Mouse (Mus musculus): ENCODE measurements around the gene Slc7a15.

DNA sequence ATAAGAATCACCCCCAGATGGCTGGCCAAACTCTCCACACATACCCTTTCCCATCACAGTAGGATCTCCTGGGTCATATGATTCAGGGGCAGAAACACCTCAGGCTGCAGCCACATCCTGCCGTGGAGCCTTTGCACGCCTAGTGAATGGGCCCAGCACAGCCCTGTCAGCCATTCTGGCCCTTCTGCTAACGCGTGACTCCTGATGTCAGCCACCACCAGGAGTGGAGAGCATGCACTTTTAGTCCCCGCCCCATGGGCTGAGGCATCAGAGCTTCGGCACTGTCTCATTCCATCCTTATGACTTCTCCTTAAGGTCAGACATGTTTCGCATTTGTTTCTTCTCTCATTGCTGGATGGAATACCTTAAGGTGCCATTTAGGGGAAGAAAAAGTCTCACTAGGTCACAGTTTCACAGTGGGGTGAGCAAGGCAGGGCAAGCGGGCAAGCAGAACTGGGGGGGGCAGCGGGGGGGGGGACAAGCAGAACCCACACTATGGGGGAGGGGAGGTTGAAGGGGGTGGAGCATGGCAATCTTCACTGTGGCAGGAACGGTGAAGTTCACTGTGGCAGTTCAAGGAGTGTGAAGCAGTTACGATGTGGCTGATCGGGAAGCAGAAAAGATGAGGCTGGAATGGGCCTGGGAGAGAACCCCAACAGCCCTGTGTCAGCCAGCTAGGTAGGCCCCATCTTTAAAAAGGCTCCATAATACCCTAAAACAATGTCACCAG, 79.3 kb downstream of the Slc7a15 start:
- TF ChIP-seq POLR2A (IDR thresholded peaks at IDR 0.05; ENCODE audit: low read depth, low read length) (no peak), CTCF (IDR thresholded peaks at IDR 0.05; ENCODE audit: extremely low read depth, insufficient read depth, insufficient read length, insufficient replicate concordance) (no peak)

All from spleen, adult 2 months (tissue).